Mouse (Mus musculus): ENCODE results near the gene Nagk.
"Not testable (repeated sequence)": the region's sequence is repeated elsewhere in the genome, so short reads cannot be mapped to it uniquely, and the experiment has no call there.

The Nagk gene

DNA sequence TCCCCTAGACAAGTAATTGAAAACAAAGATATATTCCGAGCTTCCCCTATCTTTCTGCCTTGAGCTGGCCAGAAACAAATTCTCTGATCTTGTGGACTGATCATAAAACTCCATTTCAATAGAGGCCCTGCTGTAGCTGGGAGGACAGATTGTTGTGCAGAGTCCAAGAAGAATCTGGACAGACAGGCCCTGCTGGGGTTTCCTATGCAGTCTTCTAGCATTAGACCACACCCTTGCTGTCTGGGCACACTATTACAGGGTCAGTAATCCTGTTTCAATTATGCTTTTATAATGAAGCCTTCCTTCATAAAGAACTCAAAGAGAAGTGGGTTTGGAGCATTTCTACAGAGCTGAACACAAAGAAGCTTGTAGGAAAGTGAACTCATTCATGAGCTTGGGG is 24.2 kb downstream of the Nagk start:
- DNase-seq, result no peak

DNA sequence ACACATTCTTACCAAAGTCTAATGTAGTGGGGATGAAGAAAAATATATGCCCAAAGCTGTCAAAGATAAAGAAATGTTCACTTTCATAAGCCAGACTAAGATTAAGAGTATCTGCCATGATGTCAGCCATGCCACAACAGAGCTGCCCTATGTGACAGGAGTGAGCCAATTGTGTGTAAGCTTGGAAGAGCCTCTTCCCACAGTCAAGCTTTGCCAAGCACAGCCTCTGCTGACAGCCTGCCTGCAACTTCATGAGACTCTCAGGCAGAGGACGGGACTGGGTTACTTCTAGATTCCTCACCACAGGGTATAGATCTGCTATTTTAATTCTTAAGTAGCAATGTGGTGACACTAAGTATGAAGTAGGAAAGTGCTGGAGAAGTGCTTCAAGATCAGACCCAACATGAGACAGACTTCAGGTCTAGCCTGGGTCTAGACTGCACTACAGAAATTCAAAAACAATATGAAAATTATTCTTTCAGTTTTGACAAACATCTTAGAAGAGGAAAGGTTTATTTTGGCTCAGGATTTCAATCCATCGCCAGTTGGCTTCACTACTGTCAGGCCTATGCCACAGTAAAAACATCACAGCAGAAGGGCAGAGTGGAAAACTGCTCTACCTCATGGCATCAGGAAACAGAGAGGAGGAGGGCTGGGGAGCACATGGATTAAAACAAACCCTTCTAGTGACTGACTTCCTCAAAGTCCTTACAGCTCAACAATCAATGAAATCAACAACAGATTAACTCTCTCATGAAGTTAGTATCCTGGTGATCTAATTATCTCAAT is 26.1 kb downstream of the Nagk start:
- no peak for DNase-seq

DNA sequence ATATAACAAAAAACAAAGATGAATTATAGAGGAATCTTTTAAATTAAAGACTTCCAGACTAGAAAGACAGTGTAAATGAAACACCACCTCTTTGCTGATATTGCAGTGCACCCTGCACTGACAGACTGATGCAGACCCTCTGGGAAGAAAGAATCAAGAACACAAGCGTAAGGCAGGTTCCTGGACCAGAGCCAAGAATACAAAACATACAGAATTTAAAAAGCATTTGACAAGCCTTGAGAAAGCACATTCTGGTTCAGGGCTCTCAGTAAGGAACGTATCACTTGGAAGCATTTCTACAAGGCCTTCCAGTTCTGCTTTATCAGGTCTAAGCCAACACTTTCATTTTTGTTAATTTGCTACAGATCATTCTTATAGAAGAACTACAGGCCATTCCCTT is 27.1 kb downstream of the Nagk start:
- DNase-seq, result no peak

DNA sequence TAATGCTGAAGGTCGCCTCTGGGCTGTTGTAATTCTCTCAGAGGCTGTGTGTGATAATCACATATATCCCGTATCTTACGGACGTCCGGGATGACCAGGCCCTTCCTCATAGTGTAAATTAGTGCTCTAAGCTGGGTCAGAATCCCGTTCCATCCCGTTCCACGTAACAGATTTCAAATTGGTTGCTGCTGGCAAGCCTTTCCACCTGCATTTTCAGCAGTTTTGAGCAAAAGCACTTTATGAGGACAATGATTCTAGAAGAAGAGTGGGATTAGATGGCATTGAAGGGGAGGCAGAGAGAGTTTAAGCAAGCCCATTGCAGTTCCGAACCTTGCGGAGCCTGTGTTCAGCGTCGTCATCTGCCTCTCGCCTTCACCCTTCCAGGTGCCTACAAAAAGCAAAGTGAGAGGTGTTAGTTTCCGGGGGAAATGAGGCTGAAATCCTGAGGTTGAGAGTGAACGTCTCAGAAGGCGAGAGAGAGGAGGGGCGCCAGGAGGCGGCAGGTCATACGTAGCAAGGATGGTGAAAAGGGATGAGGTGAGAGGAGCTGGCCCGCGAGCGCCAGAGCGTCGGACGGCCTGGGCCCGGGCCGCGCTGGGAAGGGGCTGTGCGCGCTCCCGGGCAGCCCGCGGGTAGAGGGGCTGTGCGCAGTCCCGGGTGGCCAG is 36.3 kb downstream of the Nagk start:
- no peak for DNase-seq

DNA sequence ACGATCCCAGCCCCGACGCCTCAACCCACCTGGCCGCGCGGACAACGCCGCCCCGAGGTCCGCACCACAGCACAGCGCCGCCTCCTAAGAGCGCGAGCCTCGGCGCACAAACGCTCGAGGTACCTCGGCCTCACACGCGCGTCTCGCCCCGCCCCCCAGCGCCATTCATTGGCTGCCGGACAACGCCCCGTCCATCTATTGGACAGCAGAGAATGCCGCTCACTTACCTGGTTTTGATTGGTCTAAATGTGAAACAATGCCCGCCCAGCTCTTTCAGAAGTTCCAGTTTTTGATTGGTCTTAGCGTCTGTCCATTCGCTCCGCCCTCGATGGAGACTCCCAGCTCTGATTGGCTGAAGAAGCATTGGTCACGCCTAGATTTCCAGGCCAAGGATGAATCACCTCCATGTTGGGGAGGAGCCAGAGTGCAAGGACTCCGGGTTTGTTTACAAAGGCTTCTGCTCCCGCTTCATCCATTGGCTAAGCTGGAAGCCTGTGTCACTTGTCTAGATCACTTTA is 36.9 kb downstream of the Nagk start, which contains the start of gene Paip2b:
Paip2b (minus strand) TSS at position 136 of the 518 bp plus-strand sequence.
- peak; percentile 99 for DNase-seq

DNA sequence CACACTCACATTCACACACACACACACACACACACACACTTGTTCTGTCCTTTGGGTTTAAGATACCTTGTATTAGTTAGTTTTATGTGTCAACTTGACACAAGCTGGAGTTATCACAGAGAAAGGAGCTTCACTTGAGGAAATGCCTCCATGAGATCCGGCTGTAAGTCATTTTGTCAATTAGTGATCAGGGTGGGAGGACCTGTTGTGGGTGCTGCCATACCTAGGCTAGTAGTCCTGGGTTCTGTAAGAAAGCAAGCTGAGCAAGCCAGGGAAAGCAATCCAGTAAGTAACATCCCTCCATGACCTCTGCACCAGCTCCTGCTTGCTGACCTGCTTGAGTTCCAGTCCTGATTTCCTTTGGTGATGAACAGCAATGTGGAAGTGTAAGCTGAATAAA is 37.6 kb downstream of the Nagk start:
- not testable (repeated sequence) for DNase-seq

DNA sequence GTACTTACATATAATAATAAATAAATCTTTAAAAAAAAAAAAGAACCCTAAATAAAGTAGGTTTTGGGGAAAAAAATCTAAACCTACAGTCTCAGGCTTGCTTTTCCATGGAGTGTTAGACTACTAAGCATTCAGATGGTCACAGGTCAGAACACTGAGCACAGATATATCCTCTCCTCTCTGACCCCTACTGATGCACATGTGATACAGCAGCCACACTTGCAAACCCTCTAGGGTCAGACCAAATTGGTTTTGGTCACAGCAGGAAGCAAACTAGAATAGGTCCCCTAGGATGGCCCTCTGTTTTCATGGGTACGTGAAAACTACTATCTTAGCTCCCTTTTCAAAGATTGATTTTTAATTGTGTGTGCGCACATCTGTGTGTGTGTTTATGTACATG is 42.0 kb downstream of the Nagk start:
- no peak for DNase-seq

DNA sequence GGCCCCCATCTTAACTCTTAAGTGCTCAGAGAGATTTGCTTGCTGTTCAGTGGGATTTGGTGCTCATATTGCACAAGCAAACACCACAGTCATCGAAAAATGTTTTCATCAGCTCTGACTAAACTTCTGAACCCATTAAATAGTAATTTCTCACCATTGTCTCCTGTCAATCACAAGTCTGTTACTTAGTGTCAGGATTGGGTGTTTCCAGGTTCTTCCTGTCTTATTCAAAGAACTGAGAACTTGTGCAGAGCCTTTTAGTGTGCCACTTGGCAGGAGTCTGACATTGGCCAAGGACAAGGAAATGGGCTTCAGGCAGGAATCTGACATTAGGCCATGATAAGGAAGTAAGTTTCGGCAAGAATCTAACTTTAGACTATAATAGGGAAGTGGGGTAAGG is 43.3 kb downstream of the Nagk start:
- no peak for DNase-seq

DNA sequence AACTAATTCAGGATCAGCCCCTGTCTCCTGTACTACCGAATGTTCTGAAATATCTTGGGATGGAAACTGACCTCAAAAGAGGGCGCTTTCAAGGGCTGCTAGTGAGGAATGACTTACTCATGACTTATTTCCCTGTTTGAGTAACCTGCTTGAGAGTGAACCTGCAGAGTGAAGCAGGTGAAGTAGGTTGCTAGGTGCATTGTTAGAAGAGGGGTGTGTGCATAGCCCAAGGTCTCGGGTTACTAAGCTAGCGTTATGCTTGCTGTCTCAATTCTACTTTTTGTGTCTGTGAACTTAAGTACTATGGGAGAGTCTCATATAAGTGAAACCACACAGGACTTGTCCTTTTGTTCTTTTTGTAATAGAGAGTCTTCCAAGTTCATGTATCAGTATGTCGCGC is 45.3 kb downstream of the Nagk start:
- no peak for DNase-seq

DNA sequence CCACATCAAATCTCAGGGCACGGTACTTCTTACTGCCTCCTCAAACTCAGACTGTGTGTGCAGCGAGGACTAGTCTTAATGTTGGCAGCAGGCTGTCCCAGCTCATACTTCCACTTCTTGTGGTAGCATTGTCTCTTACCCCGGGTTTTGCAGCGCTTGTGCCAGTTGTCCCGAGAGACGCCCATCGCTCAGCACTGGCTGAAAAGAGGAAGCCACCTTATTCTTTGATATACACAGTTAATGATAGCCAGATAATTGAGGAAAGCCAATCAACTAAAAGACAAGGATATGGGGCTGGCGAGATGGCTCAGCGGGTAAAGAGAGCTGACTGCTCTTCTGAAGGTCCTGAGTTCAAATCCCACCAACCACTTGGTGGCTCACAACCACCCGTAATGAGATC is 50.1 kb downstream of the Nagk start:
- DNase-seq, result no peak

DNA sequence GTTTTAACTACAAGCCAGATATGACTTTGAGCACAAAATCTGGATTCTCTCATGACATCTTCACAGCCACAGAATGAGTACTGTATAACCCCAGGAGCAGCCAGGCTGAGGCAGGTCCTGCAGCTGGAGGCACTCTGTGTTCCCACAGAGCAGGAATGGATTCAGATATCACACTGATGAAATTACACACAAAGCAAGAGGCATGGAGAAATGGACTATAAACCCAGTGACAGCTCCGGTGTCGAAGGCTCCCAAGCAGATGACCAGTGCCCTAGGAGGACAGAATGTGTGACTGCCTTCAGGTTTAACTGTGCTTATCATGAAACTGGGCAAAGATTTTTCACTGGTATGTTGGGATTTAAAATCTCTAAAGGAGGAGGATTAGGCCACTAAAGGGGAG is 51.4 kb downstream of the Nagk start:
- no peak for DNase-seq

DNA sequence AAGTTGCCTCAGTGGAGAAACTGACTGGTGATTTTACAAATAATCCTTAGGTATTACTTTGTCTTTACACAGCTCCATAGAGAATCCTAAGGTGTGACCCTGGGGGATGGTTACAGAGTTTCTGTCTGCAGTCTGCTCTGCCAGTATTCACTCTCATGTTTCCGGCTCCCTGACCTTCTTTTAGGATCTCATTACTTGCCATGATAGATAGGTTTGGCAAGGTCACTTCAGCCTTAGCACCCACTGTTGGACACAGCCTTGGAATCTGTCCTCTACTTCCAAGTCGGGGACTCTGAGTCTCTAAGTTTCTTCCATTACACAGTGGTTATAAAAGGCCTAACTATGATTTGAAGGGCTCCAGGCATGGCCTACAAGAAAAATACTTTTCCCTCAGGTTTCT is 54.7 kb downstream of the Nagk start:
- DNase-seq, result no peak

Measured in right cerebral cortex, postnatal 14 days (tissue).